Mouse (Mus musculus) cerebellum, adult 9-10 months (tissue): ENCODE results near the gene Aacs.
"Not testable (repeated sequence)": the region's sequence is repeated elsewhere in the genome, so short reads cannot be mapped to it uniquely, and the experiment has no call there.

ENCODE experiments used
- DNase-seq: peaks from one replicate; pipeline ENCODE4 v3.0.0; 2022

Aacs gene

DNA sequence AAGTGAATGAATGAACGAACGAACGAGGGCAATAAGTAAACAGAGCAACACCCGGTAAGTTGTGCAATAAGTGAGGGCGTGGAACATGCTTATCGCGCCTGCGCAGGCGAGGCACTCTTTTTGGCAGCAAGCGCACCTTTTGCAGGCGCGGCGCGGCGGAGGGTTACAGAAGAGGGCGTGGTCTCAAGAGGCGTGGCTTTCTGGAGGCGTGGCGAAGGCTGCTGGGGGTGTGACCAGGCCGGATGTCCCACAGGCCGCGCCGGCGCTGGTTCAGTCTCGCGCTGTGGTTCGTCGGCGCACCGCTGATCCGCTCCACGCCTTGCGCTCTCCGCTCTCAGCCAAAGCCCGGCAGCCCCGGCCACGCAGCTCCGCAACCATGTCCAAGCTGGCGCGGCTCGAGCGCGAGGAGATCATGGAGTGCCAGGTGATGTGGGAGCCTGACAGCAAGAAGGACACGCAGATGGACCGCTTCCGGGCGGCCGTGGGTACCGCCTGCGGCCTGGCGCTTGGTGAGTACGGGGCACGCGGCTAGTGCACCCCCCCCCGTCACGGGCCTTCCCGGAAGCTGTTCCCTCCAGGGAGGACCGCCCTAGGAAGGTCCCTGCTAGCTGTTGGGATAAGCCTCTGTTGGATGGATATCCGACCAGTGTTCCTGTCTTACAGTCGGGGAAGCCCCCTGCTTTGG lies at the start of gene Aacs:
TSS of gene Aacs (plus strand) at position 214 of the 685 bp plus-strand sequence.
- peak; percentile 98 for DNase-seq

DNA sequence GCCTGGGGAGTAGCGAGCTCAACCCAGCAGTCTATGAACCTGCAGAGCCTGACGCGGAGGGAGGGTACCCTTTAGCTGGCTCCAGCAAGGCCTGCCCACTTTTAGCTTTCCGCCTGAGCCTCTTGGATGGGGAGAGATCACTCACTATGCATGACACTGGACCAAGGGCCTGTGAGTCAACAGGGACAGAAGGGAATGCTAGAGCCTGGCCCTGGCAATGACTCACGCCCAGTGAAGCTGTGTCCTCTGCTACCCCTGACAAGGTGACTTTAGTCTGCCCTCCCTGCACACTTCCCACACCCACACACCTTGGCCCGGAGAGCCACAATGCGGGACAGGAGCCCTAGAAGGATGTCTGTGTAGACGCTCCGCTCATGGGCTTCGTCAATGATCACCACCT lies 49.3 kb upstream of the Aacs start:
- DNase-seq = no peak

DNA sequence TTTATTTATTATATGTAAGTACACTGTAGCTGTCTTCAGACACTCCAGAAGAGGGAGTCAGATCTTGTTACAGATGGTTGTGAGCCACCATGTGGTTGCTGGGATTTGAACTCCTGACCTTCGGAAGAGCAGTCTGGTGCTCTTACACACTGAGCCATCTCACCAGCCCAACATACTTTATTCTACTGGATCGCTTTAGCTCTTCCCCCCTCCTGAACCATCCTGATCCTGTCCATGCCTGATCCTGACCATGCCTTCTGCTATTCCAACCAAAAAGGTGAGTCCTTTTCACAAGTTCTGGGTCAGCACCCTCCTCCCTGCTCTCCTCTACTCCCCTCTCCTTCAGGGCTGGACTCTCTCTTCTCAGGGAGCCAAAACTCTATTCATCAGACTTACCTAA lies 43.3 kb upstream of the Aacs start:
- DNase-seq = not testable (repeated sequence)

- peak; percentile 92 for DNase-seq
Measured at GRCm38 (mm10) chr5:125433793-125434337, 41.7 kb upstream of the Aacs start, which contains the start of gene Dhx37. Dhx37 (minus strand) TSS chr5:125434121.

- DNase-seq = not testable (repeated sequence)
Measured at GRCm38 (mm10) chr5:125434347-125434746, 41.3 kb upstream of the Aacs start.

DNA sequence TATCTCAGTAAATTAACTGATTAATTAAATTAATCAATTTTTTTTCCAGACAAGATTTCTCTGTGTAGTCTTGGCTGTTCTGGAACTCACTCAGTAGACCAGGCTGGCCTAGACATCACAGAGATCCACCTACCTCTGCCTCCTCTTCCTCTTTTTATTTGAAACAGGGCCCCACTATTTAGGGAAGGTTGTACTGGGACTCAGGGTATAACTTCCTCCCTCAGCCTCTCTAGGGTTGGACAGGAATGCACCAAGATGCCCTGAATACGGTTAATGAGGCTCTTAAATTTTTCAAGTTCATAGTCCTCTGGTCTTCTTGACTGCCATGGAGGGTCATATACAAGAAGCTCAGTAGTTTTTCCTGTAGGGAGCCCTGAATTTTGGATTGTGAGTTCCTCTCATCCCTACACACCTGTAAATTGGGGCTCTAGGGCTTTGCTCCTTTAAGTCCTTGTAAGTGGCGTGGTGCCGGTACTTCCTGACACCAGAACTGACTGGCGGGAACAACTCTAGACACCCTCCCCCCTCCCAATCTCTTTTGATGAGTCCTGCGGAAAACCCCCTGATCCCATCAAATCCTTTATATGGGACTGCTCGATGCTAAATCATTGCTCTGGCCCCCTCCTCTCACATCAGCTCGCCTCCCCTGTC lies 34.9 kb upstream of the Aacs start:
- DNase-seq = no peak

DNA sequence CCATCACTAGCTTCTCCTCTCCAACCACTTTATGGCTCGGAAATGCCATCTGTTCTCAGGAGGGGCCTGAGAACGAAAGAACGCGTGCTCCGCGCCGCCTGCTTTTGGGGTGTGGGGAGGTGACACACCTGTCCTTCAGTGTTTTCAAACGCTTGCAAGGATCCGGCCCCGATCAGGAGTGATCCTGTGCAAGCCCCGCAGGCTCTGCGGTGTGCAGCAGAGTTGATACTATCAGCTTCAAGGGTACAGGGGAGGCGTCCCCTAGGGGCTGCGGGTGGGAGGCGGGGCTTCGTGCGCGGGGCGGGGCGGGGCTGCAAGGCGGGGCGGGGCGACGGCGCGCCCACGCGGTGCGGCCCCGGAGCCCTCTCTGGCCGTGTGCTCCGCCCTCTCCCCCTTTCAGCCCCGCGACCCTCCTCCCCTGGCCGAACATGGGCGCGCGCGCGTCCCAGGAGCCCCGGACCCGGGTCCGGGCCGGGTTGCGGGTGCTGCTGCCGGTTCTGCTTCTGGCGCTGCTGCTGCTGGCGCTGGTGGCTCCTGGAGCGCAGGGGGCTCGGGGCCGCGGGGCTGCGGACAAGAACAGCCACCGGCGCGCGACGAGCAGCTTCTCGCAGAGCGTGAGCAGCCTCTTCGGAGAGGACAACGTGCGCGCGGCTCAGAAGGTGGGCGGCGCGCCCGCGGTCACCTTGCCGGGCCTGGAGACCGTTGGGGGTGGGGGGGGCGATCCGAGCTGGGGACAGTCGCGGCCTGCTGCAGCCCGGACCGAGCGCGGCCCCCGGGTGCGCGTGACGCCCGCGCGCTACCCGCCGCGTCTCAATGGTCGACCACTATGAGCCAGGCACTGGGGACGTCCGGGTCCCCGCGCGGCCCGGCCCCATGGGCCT lies 34.1 kb upstream of the Aacs start, which contains the start of gene Bri3bp:
TSS of gene Bri3bp (plus strand) at position 335 of the 881 bp plus-strand sequence.
- DNase-seq = peak; percentile 64

DNA sequence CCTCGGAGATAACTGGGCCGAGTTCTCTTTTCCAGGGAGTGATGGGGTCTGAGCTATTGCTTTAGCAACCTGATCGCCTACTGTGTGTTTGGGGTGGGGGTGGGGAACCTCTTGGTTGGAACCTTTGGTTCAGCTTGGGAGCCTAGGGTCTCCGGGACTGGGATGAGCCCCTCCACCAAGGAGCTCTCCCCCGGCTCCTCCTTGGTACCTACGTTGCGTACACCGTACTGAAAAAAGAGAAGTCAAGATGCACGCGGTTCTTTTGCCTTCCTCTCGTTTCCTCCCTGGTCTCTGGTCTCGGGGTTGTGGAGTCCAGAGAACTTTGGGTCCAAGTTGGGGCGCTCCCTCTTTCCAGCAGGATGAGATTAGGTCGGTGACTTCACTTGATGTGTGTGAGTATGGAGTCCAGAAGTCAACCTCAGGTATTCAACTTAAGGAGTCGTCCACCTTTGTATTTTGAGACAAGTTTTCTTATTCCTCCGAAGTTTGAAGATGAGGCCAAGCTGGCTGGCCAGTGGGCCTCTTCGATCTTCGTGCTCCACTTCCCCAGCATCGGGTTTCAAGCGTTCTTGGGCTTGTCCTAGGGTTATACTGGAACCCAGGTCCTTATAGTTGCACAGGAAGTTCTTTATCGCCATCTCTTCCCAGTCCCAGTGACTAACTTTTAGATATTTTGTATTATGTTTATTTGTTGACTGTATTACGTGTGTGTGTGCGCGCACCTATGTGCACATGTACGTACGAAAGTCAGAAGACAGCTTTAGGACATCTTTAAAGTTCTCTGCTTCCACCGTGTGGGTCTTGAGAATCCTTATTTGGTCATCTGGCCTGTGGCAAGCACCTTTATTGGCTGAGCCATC lies 33.2 kb upstream of the Aacs start:
- peak; percentile 41 for DNase-seq

GRCm38 (mm10) chr5:125443335-125443734 lies 32.3 kb upstream of the Aacs start:
- peak; percentile 30 for DNase-seq

DNA sequence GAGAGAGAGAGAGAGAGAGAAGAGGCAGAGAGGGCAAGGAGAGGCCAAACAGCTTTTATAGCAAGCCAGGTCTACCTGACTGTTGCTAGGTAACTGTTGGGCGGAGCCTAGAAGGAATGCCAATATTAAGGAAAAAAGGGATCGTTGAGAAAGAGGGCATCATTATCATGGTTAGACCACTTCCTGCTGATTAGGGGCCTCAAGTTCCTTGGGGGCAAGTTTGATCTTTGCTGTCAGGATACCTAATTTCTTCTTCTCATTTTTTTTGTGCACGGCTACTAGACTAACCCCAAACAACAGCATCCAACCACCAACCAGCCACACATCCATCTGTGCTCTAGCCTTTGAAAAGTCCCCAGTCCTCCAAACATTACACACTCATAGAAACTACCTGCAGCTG lies 31.7 kb upstream of the Aacs start:
- DNase-seq = no peak

- no peak for DNase-seq
Measured at GRCm38 (mm10) chr5:125444554-125444953, 31.1 kb upstream of the Aacs start.

- DNase-seq = no peak
Measured at GRCm38 (mm10) chr5:125446344-125446743, 29.3 kb upstream of the Aacs start.

DNA sequence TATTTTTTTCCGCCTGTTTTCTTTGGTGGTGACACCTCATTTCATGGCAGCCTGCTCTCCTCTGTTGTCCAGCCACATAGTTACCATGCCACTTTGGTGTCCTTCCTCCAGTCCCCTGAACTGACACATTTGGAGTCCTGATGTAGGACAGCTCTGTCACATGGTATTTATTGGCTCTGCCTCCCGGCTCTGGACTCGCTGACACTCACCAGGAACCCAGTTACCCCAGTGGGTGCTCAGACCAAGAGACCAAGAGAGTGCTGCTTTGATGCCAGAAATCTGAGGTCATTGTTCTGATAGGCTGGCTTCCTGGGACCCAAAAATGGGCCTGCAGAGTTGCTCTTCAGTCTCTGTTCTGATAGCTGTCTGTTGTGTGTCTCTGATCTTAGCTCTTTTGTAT lies 27.6 kb upstream of the Aacs start:
- DNase-seq = no peak

DNA sequence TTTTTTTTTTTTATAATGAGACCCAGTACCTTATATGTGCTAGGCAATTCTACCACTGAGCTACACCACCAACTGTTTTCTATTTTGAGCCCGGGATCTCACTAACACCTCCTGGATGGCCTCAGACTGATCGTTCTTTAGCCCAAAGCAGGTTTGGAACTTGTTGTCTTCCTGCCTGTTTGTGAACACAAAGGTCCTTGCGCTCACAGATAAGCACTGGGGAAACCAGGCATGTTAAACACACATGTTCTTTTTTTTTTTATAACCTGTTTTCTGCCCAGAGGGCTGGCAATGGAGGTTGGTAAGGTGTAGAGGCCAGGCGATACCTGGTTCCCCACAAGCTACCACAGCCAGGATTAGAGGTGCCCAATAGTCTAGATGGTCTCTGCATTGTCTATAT lies 27.0 kb upstream of the Aacs start:
- no peak for DNase-seq

DNA sequence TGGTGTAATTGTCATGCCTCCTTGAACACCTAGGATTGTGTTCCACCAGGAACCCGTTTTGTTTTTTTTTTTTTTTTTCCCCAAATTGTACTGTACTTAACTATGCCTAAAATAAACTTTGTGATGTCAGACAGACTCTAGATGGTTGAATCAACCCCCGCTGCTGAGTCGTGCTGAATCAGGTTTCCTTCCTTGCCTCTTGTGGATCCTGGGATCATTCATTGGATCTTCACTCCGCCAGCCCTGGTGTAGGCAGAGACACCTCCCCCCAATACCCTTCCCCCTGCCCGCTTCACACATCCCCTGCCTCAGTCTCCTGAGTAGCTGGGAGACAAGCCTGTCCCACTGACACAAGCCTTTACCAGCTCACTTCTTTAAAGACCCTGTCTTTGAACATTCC lies 26.3 kb upstream of the Aacs start:
- DNase-seq = no peak

GRCm38 (mm10) chr5:125452573-125452972 lies 23.0 kb upstream of the Aacs start:
- DNase-seq = no peak

DNA sequence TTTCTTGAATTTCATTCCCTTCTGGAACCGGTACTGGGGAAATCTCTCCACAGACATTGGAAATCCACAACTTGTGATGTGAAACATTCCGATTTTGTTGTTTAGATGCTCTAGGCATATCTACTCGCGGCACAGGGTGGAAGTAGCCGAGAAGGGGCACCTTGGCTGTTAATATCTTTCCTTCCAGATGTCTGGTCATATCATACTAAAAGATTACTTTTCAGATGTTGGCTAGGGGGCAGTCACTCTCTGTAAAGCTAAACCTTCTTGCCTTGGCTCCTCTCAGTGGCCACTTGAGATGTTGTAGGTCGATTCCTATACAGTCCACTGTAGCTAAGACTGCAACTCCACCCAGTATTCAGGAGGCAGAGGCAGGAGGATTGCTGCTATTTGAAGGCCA lies 19.5 kb upstream of the Aacs start:
- no peak for DNase-seq

DNA sequence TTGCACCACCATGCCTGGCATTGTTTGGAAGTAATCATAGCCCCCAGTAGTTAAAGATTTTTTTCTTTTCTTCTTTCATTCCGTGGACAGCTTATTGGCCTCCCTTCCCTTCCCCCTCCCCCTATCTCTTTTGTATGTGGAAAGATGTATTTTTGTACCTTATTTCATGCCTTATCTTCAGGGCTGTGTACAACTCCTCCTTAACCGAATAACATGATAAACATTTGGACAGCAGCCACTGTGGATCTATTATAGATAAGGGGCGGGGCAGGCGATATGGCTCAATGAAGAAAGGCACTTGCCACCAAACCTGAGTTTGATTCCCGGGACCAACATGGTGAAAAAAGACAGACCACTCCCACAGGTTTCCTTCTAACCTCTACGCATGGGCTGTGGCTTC lies 18.1 kb upstream of the Aacs start:
- DNase-seq = no peak

- DNase-seq = no peak
Measured at GRCm38 (mm10) chr5:125460574-125460973, 15.0 kb upstream of the Aacs start.

DNA sequence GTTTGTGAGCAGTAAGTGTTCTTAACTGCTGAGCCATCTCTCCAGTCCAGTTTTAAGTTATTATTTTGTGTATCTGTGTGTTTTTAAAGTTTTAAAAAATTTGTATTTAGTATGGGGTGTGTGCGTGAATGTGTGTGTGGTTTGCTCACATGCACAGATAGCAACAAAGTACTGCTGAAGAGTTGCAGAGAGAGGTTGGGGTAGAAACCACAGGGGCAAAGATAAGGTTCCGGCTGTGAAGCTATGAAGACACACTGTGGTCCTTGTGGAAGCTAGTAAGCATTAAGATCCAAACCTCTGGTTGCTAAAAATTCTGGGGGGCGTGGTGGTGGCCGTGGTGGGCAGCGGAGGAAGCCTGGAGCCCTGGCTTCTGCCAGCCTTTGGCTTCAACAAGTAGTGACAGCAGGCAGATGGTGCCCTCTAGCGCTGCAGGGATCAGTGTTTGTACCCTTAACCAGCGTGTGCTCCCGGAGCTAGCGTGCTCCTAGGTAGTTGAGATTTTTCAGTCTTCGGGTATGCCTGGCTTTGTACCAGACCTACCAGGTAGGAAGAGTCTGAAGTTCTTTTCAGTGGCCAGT lies 13.7 kb upstream of the Aacs start:
- DNase-seq = no peak

DNA sequence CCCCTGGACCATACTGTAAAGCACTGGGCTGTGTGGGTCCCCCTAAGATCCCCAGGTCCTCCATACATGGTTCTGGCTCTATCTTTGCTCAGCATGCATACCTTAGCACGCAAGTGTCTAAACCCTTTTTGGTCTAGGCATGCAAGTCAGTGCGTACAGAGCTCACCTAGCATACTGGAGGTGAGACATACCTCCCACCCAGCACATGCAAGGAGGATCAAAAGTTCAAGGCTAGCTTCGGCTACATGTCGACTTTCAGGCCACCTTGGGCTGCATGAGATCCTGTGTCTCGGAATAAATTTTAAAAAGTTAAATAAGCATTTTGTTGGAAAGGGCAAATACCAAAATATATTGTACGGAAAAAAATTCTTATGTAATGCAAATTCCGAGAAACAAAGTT lies 10.4 kb upstream of the Aacs start:
- no peak for DNase-seq

GRCm38 (mm10) chr5:125465701-125466106 lies 9.9 kb upstream of the Aacs start:
- peak; percentile 97 for DNase-seq
